Mouse (Mus musculus): ENCODE data around the gene Rad23a. TPM values are rescaled to one million over a fixed set of nuclear protein-coding genes. Genes with fewer than 3 reads are reported as not detected.

Rad23a gene
- total and polyA plus RNA-seq, 3 experiments: 62.6 to 155 TPM; not detected in 1

- Histone ChIP-seq H3K9me3 (replicated peaks; ENCODE audit: insufficient read depth, low read length) (no peaks in the 10 kb centered on the region), H3K9ac (ENCODE audit: control insufficient read depth, low read depth, low read length, poor library complexity, severe bottlenecking) (no peak overlapping the region), H3K4me3 (ENCODE audit: control insufficient read depth in 1 of 2, insufficient read depth in 1 of 2, low read depth in 2 of 2, low read length in 2 of 2) (no peak overlapping the region), H3K27ac (ENCODE audit: control insufficient read depth, low read depth, low read length) (no peak overlapping the region), H3K4me1 (ENCODE audit: control insufficient read depth in 1 of 2, insufficient read depth in 2 of 2, low read length in 2 of 2) (no peaks in the 10 kb centered on the region), H3K27me3 (ENCODE audit: control insufficient read depth in 1 of 2, insufficient read depth in 2 of 2, low read length in 2 of 2) (no peaks in the 10 kb centered on the region), H3K36me3 (ENCODE audit: control insufficient read depth in 1 of 2, insufficient read depth in 2 of 2, low read length in 2 of 2) (no peaks in the 10 kb centered on the region), H3K79me2 (ENCODE audit: control insufficient read depth, insufficient read depth, low read length, poor library complexity) (peaks cover 25% of the 10 kb centered on the region)
- TF ChIP-seq MAX (IDR thresholded peaks at IDR 0.05; ENCODE audit: low read length) (no peak), CHD2 (IDR thresholded peaks at IDR 0.05; ENCODE audit: low read length) (no peak), NRF1 (IDR thresholded peaks at IDR 0.05; ENCODE audit: insufficient read depth, low read depth, low read length, poor library complexity, severe bottlenecking) (no peak), MAFK (IDR thresholded peaks at IDR 0.05; ENCODE audit: borderline replicate concordance, low read depth, low read length) (no peak), MAZ (IDR thresholded peaks at IDR 0.05; ENCODE audit: low read depth, low read length) (no peak), ZKSCAN1 (IDR thresholded peaks at IDR 0.05; ENCODE audit: low read depth, low read length) (no peak), MEF2A (IDR thresholded peaks at IDR 0.05; ENCODE audit: extremely low read depth, insufficient replicate concordance, low read depth, low read length, poor library complexity, severe bottlenecking) (no peak), POLR2AphosphoS2 (IDR thresholded peaks at IDR 0.05; ENCODE audit: low read length) (no peak), ZMIZ1 (IDR thresholded peaks at IDR 0.05; ENCODE audit: low read depth, low read length) (no peak), ZNF384 (IDR thresholded peaks at IDR 0.05; ENCODE audit: low read depth, low read length) (no peak)
- DNase-seq (ENCODE audit: low read depth, low spot score): no peak
These were observed 49.9 kb downstream of the Rad23a start for GRCm38 (mm10) chr8:84790537-84790936.

DNA sequence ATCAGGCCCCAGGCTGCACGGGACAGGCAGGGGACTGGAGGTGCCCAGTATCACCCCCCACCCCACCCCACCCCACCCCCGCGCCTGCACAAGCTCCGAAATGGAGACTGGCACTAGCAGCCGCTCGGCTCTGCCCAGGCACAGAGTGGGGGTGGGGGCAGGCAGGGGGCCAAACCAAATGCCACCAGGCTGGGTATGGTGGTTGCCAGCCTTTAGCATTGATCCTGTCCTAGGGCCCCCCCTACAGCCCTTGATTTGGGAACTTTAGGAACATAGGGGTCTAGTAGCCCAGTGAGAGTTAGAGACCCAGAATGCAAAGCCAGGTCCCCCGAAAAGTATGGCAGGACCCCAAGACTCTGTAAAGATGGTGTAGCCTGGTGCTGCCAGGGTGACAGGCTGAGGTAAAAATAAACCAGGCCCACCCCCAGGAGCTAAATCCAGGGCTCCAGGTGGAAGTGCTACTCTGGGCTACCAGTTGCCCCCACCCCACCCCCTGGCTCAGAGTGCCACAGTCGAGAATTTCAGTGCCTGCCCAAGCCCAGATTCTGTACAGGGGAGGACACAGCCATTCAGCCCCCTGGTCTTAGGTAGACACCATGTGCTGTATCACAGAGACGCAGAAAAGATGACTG lies 50.5 kb downstream of the Rad23a start:
- Histone ChIP-seq H3K27ac (ENCODE audit: control insufficient read depth, low read depth, low read length) (no peak overlapping the region), H3K9me3 (replicated peaks; ENCODE audit: insufficient read depth, low read length) (no peaks in the 10 kb centered on the region), H3K4me1 (ENCODE audit: control insufficient read depth in 1 of 2, insufficient read depth in 2 of 2, low read length in 2 of 2) (no peaks in the 10 kb centered on the region), H3K36me3 (ENCODE audit: control insufficient read depth in 1 of 2, insufficient read depth in 2 of 2, low read length in 2 of 2) (no peaks in the 10 kb centered on the region), H3K4me3 (ENCODE audit: control insufficient read depth in 1 of 2, insufficient read depth in 1 of 2, low read depth in 2 of 2, low read length in 2 of 2) (no peak overlapping the region), H3K79me2 (ENCODE audit: control insufficient read depth, insufficient read depth, low read length, poor library complexity) (peaks cover 21% of the 10 kb centered on the region; the same call in 1 of the 2 replicates), H3K9ac (ENCODE audit: control insufficient read depth, low read depth, low read length, poor library complexity, severe bottlenecking) (no peak overlapping the region), H3K27me3 (ENCODE audit: control insufficient read depth in 1 of 2, insufficient read depth in 2 of 2, low read length in 2 of 2) (no peaks in the 10 kb centered on the region)
- DNase-seq (ENCODE audit: low read depth, low spot score): no peak
- TF ChIP-seq MYC (IDR thresholded peaks at IDR 0.05; ENCODE audit: low read depth, low read length): no peak
- no peak for TF ChIP-seq EP300 (IDR thresholded peaks at IDR 0.05; ENCODE audit: low read depth in 1 of 2, low read length in 2 of 2)
- no peak for TF ChIP-seq CTCF (IDR thresholded peaks at IDR 0.05 in 2 of 3, conservative IDR thresholded peaks at IDR 0.05 in 1 of 3; ENCODE audit: control insufficient read depth in 1 of 3, insufficient read depth in 1 of 3, low read depth in 2 of 3, low read length in 3 of 3, poor library complexity in 1 of 3, severe bottlenecking in 1 of 3)
- no peak for TF ChIP-seq ELF1 (IDR thresholded peaks at IDR 0.05; ENCODE audit: low read depth, low read length)

DNA sequence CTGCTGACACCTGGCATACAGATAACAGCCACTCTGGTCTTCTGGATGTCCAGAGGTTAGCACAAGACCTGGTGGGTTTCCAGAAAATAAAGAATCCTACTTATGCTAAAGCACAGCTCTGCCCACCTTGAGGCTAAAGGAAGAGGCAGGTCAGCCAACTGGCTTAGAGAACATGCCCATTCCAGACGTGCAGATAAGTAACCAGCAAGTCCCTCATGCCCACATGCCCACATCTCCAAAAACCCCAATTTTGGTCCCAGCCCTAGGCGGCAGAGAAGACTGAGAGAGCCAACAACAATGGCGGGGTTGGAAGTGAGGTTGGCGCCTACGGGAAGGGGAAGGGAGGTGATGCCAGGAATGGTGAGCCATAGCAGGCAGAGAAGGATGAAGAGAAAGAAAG lies 51.1 kb downstream of the Rad23a start:
- H3K9ac ChIP-seq (ENCODE audit: control insufficient read depth, low read depth, low read length, poor library complexity, severe bottlenecking): no peak overlapping the region
- H3K4me3 ChIP-seq (ENCODE audit: control insufficient read depth in 1 of 2, insufficient read depth in 1 of 2, low read depth in 2 of 2, low read length in 2 of 2): no peak overlapping the region
- no peak for DNase-seq (ENCODE audit: low read depth, low spot score)
- no peak overlapping the region for H3K27ac ChIP-seq (ENCODE audit: control insufficient read depth, low read depth, low read length)
- H3K27me3 ChIP-seq (ENCODE audit: control insufficient read depth in 1 of 2, insufficient read depth in 2 of 2, low read length in 2 of 2): no peaks in the 10 kb centered on the region
- H3K79me2 ChIP-seq (ENCODE audit: control insufficient read depth, insufficient read depth, low read length, poor library complexity): peaks cover 15% of the 10 kb centered on the region; the same call in 1 of the 2 replicates
- no peaks in the 10 kb centered on the region for H3K9me3 ChIP-seq (replicated peaks; ENCODE audit: insufficient read depth, low read length)
- no peaks in the 10 kb centered on the region for H3K36me3 ChIP-seq (ENCODE audit: control insufficient read depth in 1 of 2, insufficient read depth in 2 of 2, low read length in 2 of 2)
- no peaks in the 10 kb centered on the region for H3K4me1 ChIP-seq (ENCODE audit: control insufficient read depth in 1 of 2, insufficient read depth in 2 of 2, low read length in 2 of 2)
- TF ChIP-seq GABPA (IDR thresholded peaks at IDR 0.05; ENCODE audit: low read depth, low read length): no peak
- no peak for TF ChIP-seq BHLHE40 (IDR thresholded peaks at IDR 0.05; ENCODE audit: borderline replicate concordance, low read depth, low read length)
- no peak for TF ChIP-seq NRF1 (IDR thresholded peaks at IDR 0.05; ENCODE audit: insufficient read depth, low read depth, low read length, poor library complexity, severe bottlenecking)
- TF ChIP-seq GATA1 (IDR thresholded peaks at IDR 0.05; ENCODE audit: low read depth, low read length): no peak
- TF ChIP-seq EP300 (IDR thresholded peaks at IDR 0.05; ENCODE audit: low read depth in 1 of 2, low read length in 2 of 2): no peak
- TF ChIP-seq MEF2A (IDR thresholded peaks at IDR 0.05; ENCODE audit: extremely low read depth, insufficient replicate concordance, low read depth, low read length, poor library complexity, severe bottlenecking): no peak
- no peak for TF ChIP-seq POLR2AphosphoS5 (IDR thresholded peaks at IDR 0.05; ENCODE audit: borderline replicate concordance, low read depth, low read length)
- TF ChIP-seq ZC3H11A (IDR thresholded peaks at IDR 0.05; ENCODE audit: low read depth, low read length): no peak
- no peak for TF ChIP-seq USF1 (IDR thresholded peaks at IDR 0.05; ENCODE audit: low read depth, low read length)
- TF ChIP-seq RAD21 (IDR thresholded peaks at IDR 0.05; ENCODE audit: low read depth, low read length): no peak
- no peak for TF ChIP-seq CHD2 (IDR thresholded peaks at IDR 0.05; ENCODE audit: low read length)
- TF ChIP-seq ETS1 (IDR thresholded peaks at IDR 0.05; ENCODE audit: low read depth, low read length): no peak
- no peak for TF ChIP-seq TBP (IDR thresholded peaks at IDR 0.05; ENCODE audit: low read depth, low read length)
- no peak for TF ChIP-seq POLR2A (IDR thresholded peaks at IDR 0.05; ENCODE audit: control insufficient read depth in 1 of 2, insufficient read depth in 1 of 2, low read depth in 1 of 2, low read length in 2 of 2, poor library complexity in 1 of 2)
- TF ChIP-seq POLR2AphosphoS2 (IDR thresholded peaks at IDR 0.05; ENCODE audit: low read length): no peak
